Mouse (Mus musculus) limb, embryonic 14.5 days (tissue): ENCODE measurements around the gene Nlrp9c. TPM values are rescaled to one million over a fixed set of nuclear protein-coding genes. Genes with fewer than 3 reads are reported as not detected.
"Not testable (repeated sequence)": the region's sequence is repeated elsewhere in the genome, so short reads cannot be mapped to it uniquely, and the experiment has no call there.

ENCODE experiments used
- ATAC-seq: fragments of 200-750 bp; cut with Nextera tagmentation; 2 replicates; pipeline ENCODE4 v1.8.0; 2017; ENCODE audit warnings: low read depth, moderate number of reproducible peaks, moderate TSS enrichment; ENCODE audit not compliant: low FRiP score
- DNase-seq: peaks from one replicate; pipeline ENCODE4 v3.0.0-alpha.2; 2015; ENCODE audit warnings: low spot score
- H3K27ac ChIP-seq: fragments of 300-500 bp; sonication (generic); replicated peaks from 2 replicates; pipeline ENCODE4 v1.5.1; 2014; ENCODE audit warnings: low read depth, mild to moderate bottlenecking, low read length, moderate library complexity, mixed read lengths
- H3K27me3 ChIP-seq: fragments of 300-500 bp; sonication (generic); 2 replicates; pipeline ENCODE4 v1.6.1; 2014; ENCODE audit warnings: low read length, mixed read lengths; ENCODE audit not compliant: control insufficient read depth, insufficient read depth
- H3K36me3 ChIP-seq: fragments of 300-500 bp; sonication (generic); 2 replicates; pipeline ENCODE4 v1.6.1; 2014; ENCODE audit warnings: mild to moderate bottlenecking, low read length, moderate library complexity, mixed read lengths; ENCODE audit not compliant: control insufficient read depth, insufficient read depth
- H3K4me1 ChIP-seq: fragments of 300-500 bp; sonication (generic); 2 replicates; pipeline ENCODE4 v1.6.1; 2014; ENCODE audit warnings: antibody characterized with exemption, low read length, mixed read lengths; ENCODE audit not compliant: control insufficient read depth, insufficient read depth
- H3K4me2 ChIP-seq: fragments of 300-500 bp; sonication (generic); replicated peaks from 2 replicates; pipeline ENCODE4 v1.6.1; 2014; ENCODE audit warnings: low read depth, mild to moderate bottlenecking, low read length, moderate library complexity; ENCODE audit not compliant: severe bottlenecking
- H3K4me3 ChIP-seq: fragments of 300-500 bp; sonication (generic); replicated peaks from 2 replicates; pipeline ENCODE4 v1.5.1; 2014; ENCODE audit warnings: low read length
- H3K9ac ChIP-seq: fragments of 300-500 bp; sonication (generic); 2 replicates; pipeline ENCODE4 v1.6.1; 2014; ENCODE audit warnings: mild to moderate bottlenecking, low read depth, low read length, moderate library complexity; ENCODE audit not compliant: severe bottlenecking
- H3K9me3 ChIP-seq: fragments of 300-500 bp; sonication (generic); 2 replicates; pipeline ENCODE4 v1.6.1; 2016; ENCODE audit warnings: low read length; ENCODE audit not compliant: control insufficient read depth
- WGBS: fragments of 180-500 bp; shearing (Covaris S2); extraction: QIAGEN DNeasy Blood & Tissue Kit; methylation state at CpG from one replicate; pipeline ENCODE4 v1.1.7; 2014; 5-methylcytosine and 5-hydroxymethylcytosine counted together
- polyA plus RNA-seq, 2 experiments: library from polyadenylated mRNA; depleted of rRNA in 1 of 2; stranded (reverse) in 1 of 2; unstranded in 1 of 2; fragments of >200 nt; fragmentation: Nextera tagmentation in 1 of 2; extraction: Ambion mirVana in 1 of 2; gene quantifications; 2 replicates each; pipeline versions ENCODE4 v1.2.1 to v1.2.3; 2012 to 2014

The Nlrp9c gene
- polyA plus RNA-seq, 2 experiments = not detected

- H3K36me3 ChIP-seq, H3K9ac ChIP-seq, DNase-seq, H3K27ac ChIP-seq, H3K4me2 ChIP-seq, H3K9me3 ChIP-seq, H3K4me3 ChIP-seq, H3K4me1 ChIP-seq, H3K27me3 ChIP-seq, ATAC-seq: not testable (repeated sequence)
- 83% methylated on average over 2 of the region's 3 CpGs for WGBS
Measured at GRCm38 (mm10) chr7:26352258-26352657, 51.2 kb downstream of the Nlrp9c start.

GRCm38 (mm10) chr7:26350177-26350576 lies 53.3 kb downstream of the Nlrp9c start:
- H3K4me2 ChIP-seq, H3K36me3 ChIP-seq, H3K27me3 ChIP-seq, ATAC-seq, DNase-seq, H3K27ac ChIP-seq, H3K4me1 ChIP-seq, H3K9me3 ChIP-seq, H3K9ac ChIP-seq, H3K4me3 ChIP-seq: not testable (repeated sequence)

- H3K36me3 ChIP-seq, H3K9me3 ChIP-seq, H3K4me1 ChIP-seq, H3K4me3 ChIP-seq, ATAC-seq, H3K27ac ChIP-seq, DNase-seq, H3K9ac ChIP-seq, H3K4me2 ChIP-seq, H3K27me3 ChIP-seq: not testable (repeated sequence)
- 62% methylated on average over 3 of the region's 3 CpGs for WGBS
Measured at GRCm38 (mm10) chr7:26320361-26320760, 83.1 kb downstream of the Nlrp9c start.

DNA sequence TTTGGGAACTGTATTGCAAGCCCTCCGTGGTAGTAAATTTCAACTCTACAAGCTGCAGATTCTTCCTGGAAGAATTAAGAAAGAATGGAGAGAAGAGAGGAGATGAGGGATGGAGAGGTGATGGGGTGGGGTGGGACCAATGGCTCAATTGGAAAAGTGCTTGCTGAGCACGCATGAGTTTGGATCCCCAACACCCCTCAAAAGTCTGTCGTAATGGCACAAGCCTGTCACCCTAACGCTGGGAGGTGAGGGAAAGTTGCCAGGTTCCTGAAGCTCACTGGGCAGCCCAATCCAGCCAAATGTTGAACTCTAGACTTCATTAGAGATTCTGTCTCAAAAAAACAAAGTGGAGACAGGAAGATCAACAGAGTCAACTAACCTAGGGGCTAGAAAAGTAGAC lies 87.7 kb downstream of the Nlrp9c start:
- H3K4me1 ChIP-seq, H3K4me3 ChIP-seq, H3K4me2 ChIP-seq: not testable (repeated sequence)

GRCm38 (mm10) chr7:26315194-26315593 lies 88.3 kb downstream of the Nlrp9c start:
- H3K4me3 ChIP-seq, H3K9ac ChIP-seq, H3K27me3 ChIP-seq, DNase-seq, H3K4me1 ChIP-seq, ATAC-seq, H3K9me3 ChIP-seq, H3K36me3 ChIP-seq, H3K27ac ChIP-seq, H3K4me2 ChIP-seq: not testable (repeated sequence)
- WGBS = 87% methylated on average over 2 of the region's 2 CpGs

More for the DNA sequence above, 87.7 kb downstream of the Nlrp9c start:
- WGBS = 80% methylated on average over 4 of the region's 4 CpGs
- not testable (repeated sequence) for DNase-seq, H3K36me3 ChIP-seq, H3K9me3 ChIP-seq, H3K27ac ChIP-seq, ATAC-seq, H3K27me3 ChIP-seq, H3K9ac ChIP-seq

DNA sequence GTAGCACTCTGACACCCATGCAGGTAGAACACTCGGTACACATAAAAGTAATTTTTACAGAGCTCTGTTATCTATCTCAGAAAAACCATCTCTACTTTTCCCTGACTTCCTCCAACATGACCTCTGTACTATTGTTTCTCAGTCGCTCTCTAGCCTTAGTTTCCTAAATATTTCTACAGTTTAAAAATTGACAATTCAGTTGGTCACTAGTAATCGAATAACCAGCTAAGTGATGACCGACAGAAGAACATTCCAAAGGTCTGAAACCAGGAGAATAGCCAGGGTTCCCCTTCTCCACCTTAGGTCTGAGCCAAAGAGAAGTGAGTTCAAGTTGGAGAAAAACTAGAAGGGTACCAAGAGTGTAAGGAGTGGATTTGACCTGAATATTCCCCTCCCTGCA lies 91.7 kb downstream of the Nlrp9c start:
- not testable (repeated sequence) for H3K9ac ChIP-seq, H3K4me2 ChIP-seq, H3K4me3 ChIP-seq, ATAC-seq, H3K9me3 ChIP-seq, H3K36me3 ChIP-seq, DNase-seq, H3K27me3 ChIP-seq, H3K27ac ChIP-seq, H3K4me1 ChIP-seq
- 81% methylated on average over 4 of the region's 4 CpGs for WGBS

GRCm38 (mm10) chr7:26306926-26307325 lies 96.6 kb downstream of the Nlrp9c start, which contains the start of gene Cyp2a4:
TSS of gene Cyp2a4 (plus strand) at chr7:26307169.
- H3K4me2 ChIP-seq, H3K9ac ChIP-seq: not testable (repeated sequence)

GRCm38 (mm10) chr7:26303429-26304166 lies 99.9 kb downstream of the Nlrp9c start:
- not testable (repeated sequence) for H3K4me3 ChIP-seq, H3K4me2 ChIP-seq, H3K9ac ChIP-seq, ATAC-seq, H3K9me3 ChIP-seq, H3K4me1 ChIP-seq, H3K27ac ChIP-seq, DNase-seq, H3K36me3 ChIP-seq, H3K27me3 ChIP-seq
- 85% methylated on average over 8 of the region's 8 CpGs for WGBS

More at GRCm38 (mm10) chr7:26306926-26307325, 96.6 kb downstream of the Nlrp9c start, which contains the start of gene Cyp2a4:
- not testable (repeated sequence) for H3K27ac ChIP-seq, H3K4me3 ChIP-seq, H3K4me1 ChIP-seq, DNase-seq, H3K27me3 ChIP-seq, ATAC-seq, H3K36me3 ChIP-seq, H3K9me3 ChIP-seq
- 54% methylated on average over 2 of the region's 2 CpGs for WGBS
